Mouse (Mus musculus): ENCODE results near the gene Basp1.

GRCm38 (mm10) chr15:25358680-25359097 lies 54.9 kb downstream of the Basp1 start:
- no peak for TF ChIP-seq CTCF (IDR thresholded peaks at IDR 0.05; ENCODE audit: borderline replicate concordance, control insufficient read depth, extremely low read depth, insufficient read depth, low read length, poor library complexity)
- TF ChIP-seq POLR2A (IDR thresholded peaks at IDR 0.05; ENCODE audit: control insufficient read depth, extremely low read depth, insufficient read depth, low read length, poor library complexity), result no peak
